Mouse (Mus musculus) olfactory bulb, adult 2 months (tissue): ENCODE data around the gene Plk5. TPM values are rescaled to one million over a fixed set of nuclear protein-coding genes. Genes with fewer than 3 reads are reported as not detected.

ENCODE experiments used
- H3K27ac ChIP-seq: fragments of 200-500 bp; 2 replicates; pipeline ENCODE4 v1.5.1; 2012; ENCODE audit warnings: low read depth, low read length; ENCODE audit not compliant: insufficient read depth
- H3K4me1 ChIP-seq: fragments of 200-500 bp; 2 replicates; pipeline ENCODE4 v1.6.1; 2012; ENCODE audit warnings: low read length; ENCODE audit not compliant: control insufficient read depth, insufficient read depth
- H3K4me3 ChIP-seq: fragments of 200-500 bp; 2 replicates; pipeline ENCODE4 v1.5.1; 2012; ENCODE audit warnings: mild to moderate bottlenecking, low read depth, low read length, moderate library complexity; ENCODE audit not compliant: insufficient read depth
- CTCF ChIP-seq: fragments of 200-500 bp; IDR thresholded peaks from 2 replicates; pipeline ENCODE4 v1.5.1; 2012; ENCODE audit warnings: low read depth, mild to moderate bottlenecking, low read length, moderate library complexity; ENCODE audit not compliant: insufficient read depth
- POLR2A ChIP-seq: fragments of 200-500 bp; IDR thresholded peaks from 2 replicates; pipeline ENCODE4 v1.6.1; 2012; ENCODE audit warnings: mild to moderate bottlenecking, low read depth, low read length, moderate library complexity; ENCODE audit not compliant: insufficient read depth
- WGBS: fragments of 180-500 bp; shearing (Covaris S2); methylation state at CpG from one replicate; pipeline ENCODE4 v1.1.7; 2018; 5-methylcytosine and 5-hydroxymethylcytosine counted together
- polyA plus RNA-seq: library from polyadenylated mRNA; stranded (reverse); fragments of >200 nt; gene quantifications from 2 replicates; pipeline ENCODE4 v1.2.4, GENCODE M21; 2012; ENCODE audit warnings: low replicate concordance; ENCODE audit not compliant: missing spikeins, insufficient read depth, insufficient read length

The Plk5 gene
- polyA plus RNA-seq: not detected in 2 replicates

DNA sequence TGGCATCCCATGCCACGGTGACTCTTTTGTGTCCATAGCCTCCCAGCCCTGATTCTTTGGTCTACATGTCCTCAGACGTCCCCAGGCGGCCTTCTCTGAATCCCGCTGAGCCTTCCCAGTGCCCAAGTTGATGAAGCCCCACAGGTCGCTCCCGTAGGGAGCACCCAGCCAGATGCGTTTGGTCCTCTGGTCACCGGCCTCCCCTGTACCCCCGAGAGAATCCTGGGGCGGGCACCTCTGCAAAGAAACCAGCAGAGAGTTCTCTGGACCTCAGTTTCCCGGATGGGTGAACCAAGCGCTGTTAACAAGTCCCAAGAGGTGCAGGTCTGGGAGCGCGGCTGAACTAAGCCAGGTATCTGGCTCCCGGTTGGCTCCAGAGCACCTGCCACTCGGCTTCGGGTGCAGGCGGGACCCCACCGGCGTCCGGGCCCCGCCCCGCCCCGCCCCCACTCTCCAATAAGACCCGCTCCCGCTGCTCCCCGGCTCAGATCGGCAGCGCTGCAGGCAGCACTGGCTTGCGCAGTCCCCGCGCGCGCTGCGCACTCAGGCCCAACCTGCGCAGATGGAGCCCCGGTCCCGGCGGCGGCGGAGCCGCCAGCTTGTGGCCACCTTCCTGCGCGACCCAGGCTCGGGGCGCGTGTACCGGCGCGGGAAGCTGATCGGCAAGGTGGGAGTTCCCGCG lies at the start of gene Plk5:
Gene Plk5 (plus strand): TSS at position 459 of the 682 bp plus-strand sequence.
- 0 out of 2 replicates have a peak, but pooled peaks have one; percentile 10 for TF ChIP-seq POLR2A
- no peak for TF ChIP-seq CTCF
- Histone ChIP-seq H3K4me1 (peaks cover 28% of the 10 kb centered on the region), H3K4me3 (peak within 1 kb of the TSS; percentile 46), H3K27ac (no peak within 1 kb of the TSS)
- 2% methylated on average over 53 of the region's 53 CpGs for WGBS

- H3K4me3 ChIP-seq: no peak overlapping the region
- peaks cover 26% of the 10 kb centered on the region for H3K4me1 ChIP-seq
- 88% methylated on average over 16 of the region's 16 CpGs for WGBS
- TF ChIP-seq POLR2A (no peak), CTCF (no peak)
- no peak overlapping the region for H3K27ac ChIP-seq
Observed at GRCm38 (mm10) chr10:80311560-80311959, 44.7 kb upstream of the Plk5 start.

DNA sequence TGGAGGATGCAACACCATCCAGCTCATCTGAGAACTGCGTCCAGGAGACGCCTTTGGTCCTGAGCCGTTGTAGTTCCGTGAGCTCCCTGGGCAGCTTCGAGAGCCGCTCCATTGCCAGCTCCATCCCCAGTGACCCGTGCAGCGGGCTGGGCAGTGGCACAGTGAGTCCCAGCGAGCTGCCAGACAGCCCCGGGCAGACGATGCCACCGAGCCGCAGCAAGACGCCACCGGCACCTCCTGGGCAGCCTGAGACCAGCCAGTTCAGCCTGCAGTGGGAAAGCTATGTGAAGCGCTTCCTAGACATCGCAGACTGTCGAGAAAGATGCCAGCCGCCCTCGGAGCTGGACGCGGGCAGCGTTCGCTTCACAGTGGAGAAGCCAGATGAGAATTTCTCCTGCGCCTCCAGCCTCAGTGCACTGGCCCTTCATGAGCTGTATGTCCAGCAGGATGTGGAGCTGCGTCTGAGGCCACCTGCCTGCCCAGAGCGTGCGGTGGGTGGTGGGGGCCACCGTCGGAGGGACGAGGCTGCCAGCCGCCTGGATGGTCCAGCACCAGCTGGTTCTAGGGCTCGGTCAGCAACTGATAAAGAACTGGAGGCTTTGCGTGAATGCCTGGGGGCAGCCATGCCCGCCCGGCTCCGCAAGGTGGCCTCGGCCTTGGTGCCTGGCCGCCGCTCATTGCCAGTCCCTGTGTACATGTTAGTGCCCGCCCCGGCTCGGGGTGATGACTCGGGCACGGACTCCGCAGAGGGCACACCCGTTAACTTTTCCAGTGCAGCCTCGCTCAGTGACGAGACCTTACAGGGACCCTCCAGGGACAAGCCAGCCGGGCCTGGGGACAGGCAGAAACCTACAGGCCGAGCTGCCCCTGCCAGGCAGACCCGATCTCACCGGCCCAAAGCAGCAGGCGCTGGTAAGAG lies 43.4 kb upstream of the Plk5 start:
- H3K27ac ChIP-seq: no peak overlapping the region
- peaks cover 39% of the 10 kb centered on the region for H3K4me1 ChIP-seq
- H3K4me3 ChIP-seq: no peak overlapping the region
- TF ChIP-seq POLR2A (no peak), CTCF (no peak)
- WGBS: 89% methylated on average over 54 of the region's 54 CpGs

DNA sequence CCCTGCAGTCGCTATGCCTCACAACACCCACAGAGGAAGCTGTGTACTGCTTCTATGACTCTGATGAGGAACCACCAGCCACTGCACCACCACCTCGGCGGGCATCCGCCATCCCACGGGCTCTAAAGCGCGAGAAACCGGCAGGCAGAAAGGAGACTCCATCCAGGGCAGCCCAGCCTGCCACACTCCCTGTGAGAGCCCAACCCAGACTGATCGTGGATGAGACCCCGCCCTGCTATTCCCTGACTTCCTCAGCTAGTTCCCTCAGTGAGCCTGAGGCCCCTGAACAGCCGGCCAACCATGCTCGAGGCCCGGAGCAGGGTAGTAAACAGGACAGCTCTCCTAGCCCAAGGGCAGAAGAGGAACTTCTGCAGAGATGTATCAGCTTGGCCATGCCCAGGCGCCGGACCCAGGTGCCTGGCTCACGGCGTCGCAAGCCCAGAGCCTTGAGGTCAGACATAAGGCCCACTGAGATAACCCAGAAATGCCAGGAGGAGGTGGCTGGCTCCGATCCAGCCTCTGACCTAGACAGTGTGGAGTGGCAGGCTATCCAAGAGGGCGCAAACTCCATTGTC lies 42.5 kb upstream of the Plk5 start:
- no peak overlapping the region for H3K4me3 ChIP-seq
- no peak for TF ChIP-seq CTCF
- TF ChIP-seq POLR2A: no peak
- 70% methylated on average over 20 of the region's 20 CpGs for WGBS
- H3K4me1 ChIP-seq: peaks cover 46% of the 10 kb centered on the region
- no peak overlapping the region for H3K27ac ChIP-seq

DNA sequence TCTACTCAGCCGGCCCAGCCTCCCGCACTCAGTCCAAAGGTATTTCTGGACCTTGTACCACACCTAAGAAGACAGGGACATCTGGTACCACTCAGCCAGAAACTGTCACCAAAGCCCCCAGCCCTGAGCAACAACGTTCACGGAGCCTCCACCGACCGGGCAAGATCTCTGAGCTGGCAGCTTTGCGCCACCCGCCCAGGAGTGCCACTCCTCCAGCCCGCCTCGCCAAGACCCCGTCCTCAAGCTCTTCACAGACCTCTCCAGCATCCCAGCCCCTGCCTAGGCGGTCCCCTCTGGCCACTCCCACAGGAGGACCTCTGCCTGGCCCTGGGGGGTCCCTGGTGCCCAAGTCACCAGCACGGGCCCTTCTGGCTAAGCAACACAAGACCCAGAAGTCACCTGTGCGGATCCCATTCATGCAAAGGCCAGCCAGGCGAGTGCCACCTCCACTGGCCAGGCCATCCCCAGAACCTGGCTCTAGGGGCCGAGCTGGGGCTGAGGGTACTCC lies 41.7 kb upstream of the Plk5 start:
- WGBS: 86% methylated on average over 16 of the region's 16 CpGs
- no peak overlapping the region for H3K4me3 ChIP-seq
- H3K27ac ChIP-seq: no peak overlapping the region
- peaks cover 55% of the 10 kb centered on the region for H3K4me1 ChIP-seq
- TF ChIP-seq CTCF (no peak), POLR2A (no peak)

GRCm38 (mm10) chr10:80315315-80315714 lies 40.9 kb upstream of the Plk5 start:
- Histone ChIP-seq H3K4me1 (peaks cover 57% of the 10 kb centered on the region), H3K27ac (no peak overlapping the region)
- WGBS: 76% methylated on average over 27 of the region's 27 CpGs

GRCm38 (mm10) chr10:80316359-80316781 lies 39.9 kb upstream of the Plk5 start:
- TF ChIP-seq CTCF (no peak), POLR2A (no peak)
- Histone ChIP-seq H3K4me3 (no peak overlapping the region), H3K27ac (no peak overlapping the region), H3K4me1 (peaks cover 57% of the 10 kb centered on the region)
- WGBS: 8% methylated on average over 11 of the region's 11 CpGs

More at GRCm38 (mm10) chr10:80315315-80315714, 40.9 kb upstream of the Plk5 start:
- no peak overlapping the region for H3K4me3 ChIP-seq
- TF ChIP-seq POLR2A (no peak), CTCF (no peak)

DNA sequence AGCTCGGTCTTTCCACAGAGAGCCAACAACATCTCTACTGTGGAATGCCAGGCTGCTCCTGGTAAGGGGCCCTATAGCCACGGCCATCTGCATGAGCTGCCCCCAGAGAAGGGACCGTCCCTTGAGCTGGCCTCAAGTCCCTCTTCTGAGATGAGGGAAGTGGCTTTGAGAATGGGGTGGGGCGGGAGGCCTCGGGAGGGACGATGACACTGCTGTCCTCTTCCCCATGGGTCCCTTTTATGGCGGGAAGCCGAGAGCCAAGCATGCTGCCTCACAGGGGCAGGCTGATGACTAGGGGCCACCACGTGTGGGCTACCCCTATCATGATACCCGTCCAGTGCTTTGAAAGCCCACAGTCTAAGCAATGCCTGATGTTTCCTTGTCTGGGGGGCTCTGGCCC lies 39.2 kb upstream of the Plk5 start:
- TF ChIP-seq POLR2A (0 out of 2 replicates have a peak, but pooled peaks have one; percentile 8), CTCF (no peak)
- H3K4me3 ChIP-seq: no peak overlapping the region
- peaks cover 57% of the 10 kb centered on the region for H3K4me1 ChIP-seq
- 64% methylated on average over 10 of the region's 10 CpGs for WGBS
- H3K27ac ChIP-seq: no peak overlapping the region
